Mouse (Mus musculus) spleen, postnatal 4 days (tissue): ENCODE results near the gene Capsl.

Experiments
- DNase-seq, 2 experiments: peaks; one replicate each; pipeline ENCODE4 v3.0.0; 2022; ENCODE audit warnings: low spot score in 2 of 2

The Capsl gene

DNA sequence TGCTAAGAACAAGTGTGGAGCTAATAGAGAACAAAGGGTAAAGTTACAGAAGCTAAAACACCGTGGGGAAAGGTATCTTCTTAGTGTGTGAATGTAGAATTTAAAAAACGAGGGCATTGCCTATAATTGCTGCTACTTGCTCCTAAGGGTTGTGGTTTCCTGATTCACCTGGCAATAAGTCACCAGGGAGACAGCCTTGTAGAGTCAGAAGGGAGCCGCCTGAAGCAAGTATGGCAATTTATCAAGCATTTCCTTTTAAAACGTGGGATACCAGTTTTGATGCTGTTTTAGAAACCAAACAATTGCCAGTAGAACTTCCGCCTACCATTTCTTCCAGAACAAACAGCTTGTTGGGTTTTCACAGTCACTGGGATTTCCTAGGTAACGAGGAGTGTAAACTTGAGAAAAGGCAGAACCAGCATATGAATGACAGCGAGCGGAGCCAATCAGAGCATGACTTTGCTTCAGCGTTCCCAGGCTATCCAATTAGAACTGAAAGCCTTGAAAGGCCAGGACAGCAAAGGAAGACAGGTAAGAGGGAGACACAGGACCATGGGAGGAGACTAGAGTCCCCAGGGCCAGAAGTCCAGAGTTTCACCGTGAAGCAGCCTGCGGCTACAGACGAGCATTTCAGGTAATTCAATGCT is at the start of gene Capsl:
Capsl (plus strand) TSS at position 495 of the 647 bp plus-strand sequence.
- no peak for DNase-seq

DNA sequence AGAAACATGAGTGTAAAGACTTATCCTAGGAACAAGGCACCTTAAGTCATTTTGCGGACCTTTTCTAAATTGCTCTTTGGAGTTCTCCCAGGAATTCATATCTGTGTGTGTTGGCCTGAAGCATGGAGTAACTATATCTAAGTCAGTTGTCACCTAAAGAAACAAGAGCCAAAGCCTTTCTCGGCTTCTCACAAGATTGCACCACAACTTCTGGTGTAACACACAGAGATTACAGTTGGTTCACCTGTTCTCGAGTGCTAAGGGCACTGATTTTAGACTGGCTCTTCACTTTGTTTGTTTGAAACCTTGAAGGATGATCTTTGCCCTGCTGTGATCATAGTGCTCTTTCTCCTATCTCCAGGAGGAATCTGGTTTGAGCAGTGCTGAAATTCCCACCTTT is 26.4 kb upstream of the Capsl start:
- no peak for DNase-seq

DNA sequence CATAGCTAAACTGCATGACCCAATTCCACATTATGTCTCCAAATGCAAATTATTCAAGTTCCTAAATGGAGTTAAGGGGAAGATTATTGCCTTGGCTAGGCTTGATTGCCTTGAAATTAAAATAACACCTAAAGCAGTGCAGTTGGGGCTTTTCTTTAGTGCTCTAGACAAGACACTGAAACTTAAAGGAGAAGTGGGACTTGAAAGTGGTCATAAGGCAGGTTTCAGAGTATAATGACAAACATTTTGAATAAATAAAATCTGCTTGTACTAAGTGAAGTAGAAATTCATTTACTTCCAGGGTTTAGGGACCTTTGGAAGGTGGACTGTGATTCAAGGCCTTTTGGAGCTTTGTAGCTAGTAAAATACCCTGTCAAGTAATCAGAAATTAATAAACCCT is 14.7 kb upstream of the Capsl start:
- DNase-seq, result no peak

DNA sequence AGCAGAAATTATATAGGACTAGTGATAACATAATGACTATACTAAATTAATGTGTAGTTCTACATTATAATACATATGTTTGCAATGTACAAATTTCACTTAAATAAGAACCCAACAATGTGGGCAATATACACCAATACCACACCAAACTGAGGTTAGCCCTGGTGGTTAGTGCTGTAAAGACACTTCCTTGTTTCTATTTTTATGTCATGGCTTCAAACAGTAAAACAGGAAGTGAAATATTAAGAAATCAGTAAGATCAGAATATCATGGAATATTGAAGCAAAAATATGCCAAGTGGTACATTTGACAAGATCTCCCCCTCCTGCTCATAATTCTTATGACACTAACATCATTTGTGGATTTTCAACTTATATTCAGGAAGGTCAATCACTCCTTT is 8.0 kb upstream of the Capsl start:
- DNase-seq, result no peak

DNA sequence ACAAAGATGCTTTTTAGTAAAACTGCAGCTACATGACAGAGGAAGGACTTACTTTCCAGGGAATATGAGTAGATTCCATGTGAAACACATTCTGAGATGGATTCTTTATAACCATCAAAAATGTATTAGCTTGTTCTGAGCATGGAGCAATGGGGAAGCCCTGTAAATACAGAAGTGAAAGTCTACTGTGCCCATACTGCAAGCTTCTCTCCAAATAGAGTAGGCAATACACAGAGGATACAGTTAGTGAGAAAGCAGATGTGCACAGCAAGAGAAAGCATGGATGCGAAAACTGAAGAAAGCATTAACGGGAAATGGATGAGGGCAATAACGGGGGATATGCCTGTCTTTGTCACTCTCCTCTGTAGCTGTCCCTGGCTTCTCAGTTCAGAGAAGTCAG is 6.0 kb upstream of the Capsl start:
- no peak for DNase-seq

DNA sequence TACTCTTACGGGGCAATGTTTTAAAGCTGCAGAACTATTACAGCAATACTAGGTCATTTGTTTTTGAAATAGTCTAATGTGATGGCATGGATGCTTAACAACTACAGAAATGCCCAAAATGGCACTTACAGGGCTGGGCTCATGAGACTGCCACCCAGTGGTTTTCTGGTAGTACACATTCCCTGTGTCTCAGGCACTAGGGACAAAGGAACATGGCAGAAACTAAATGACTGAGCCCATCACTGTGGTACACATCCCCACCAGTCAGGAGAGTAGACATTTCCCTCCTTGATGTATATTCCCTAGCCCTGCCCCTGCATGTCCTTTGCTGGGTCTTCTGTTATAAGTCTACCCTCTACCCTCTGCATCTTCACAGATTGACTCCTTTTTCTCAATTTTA is 16.2 kb downstream of the Capsl start:
- DNase-seq, result no peak

DNA sequence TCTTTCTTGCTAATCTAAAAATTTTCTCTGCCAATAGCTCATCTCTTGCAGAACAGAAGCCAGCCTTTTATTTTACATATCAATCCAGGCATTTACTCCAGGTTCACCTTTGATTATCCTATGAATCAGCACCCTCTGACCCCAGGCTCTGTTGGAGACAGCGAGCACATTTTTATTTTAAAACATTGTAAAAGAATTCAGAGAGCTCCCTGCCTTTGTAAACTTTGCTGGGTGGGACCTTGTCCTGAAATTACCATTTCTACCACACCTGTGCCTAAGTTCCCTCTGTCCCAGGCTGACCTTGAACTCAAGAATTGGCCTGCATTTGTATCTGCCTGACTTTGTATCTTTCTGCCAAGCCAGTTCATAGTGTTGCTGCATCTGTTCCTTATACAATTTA is 17.0 kb downstream of the Capsl start:
- no peak for DNase-seq

DNA sequence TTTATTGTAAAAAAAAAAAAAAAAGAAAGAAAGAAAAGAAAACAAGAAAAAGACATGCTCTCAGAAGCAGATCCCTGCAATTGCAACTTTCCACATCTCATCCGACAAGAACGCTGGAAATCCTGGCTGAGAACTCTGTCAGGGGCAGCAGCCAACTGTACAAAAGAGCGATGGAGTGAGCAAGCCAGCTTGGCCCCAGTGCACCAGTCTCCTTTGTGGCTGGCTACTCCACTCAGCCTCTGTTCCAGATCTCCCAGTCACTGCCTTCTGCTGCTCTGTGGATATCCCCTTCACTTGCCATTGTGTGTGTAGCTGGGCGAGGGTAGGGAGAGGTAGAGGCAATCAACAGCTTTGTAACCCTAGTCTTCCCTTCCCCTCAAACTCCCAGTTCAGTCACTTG is 18.4 kb downstream of the Capsl start:
- DNase-seq, result no peak

DNA sequence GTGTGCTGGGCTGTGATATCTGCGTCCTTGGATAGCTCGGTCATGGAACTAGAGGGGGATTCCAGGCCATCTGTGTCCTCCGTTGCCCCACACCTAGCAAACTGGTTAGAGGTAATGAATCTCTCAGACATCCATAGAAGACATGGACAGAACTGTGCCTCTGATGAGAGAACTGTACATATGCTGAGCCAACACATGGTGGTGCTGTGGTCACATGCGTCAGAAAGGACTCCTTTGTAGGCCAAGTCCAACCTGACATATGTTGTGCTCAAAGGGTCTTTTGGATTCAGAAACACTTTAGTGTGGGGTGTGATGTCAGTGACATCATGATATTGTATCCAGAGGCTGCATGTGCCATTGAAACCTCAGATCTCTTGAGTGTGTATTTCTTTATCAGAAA is 19.4 kb downstream of the Capsl start:
- peak in 1 of 2 experiments; percentile 29 for DNase-seq

DNA sequence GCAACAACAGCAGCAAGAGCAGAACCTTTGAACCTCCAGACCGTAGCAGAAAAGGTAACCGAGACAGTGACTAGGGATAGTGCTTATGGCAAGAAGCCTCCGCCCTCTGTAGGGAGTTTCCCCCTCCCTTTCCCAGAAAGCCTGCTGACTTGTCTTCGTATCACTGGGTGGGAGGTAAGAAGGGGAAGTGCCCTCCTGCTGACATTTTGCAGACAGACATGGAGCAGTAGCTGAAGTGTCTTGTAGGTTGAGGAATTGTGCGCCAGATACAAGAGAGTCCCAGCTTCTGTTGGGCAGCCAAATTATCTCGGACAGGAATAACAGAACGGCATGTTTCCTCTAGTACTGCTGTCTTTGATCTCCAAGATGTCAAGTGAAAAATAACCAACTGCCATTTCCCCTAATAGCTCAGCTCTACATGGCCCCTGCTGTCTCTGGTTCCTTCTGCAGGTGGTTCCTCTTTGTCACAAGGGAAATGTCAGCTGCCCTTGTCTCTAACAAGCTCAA is 27.7 kb downstream of the Capsl start:
- peak; percentile 23 to 64 for DNase-seq

DNA sequence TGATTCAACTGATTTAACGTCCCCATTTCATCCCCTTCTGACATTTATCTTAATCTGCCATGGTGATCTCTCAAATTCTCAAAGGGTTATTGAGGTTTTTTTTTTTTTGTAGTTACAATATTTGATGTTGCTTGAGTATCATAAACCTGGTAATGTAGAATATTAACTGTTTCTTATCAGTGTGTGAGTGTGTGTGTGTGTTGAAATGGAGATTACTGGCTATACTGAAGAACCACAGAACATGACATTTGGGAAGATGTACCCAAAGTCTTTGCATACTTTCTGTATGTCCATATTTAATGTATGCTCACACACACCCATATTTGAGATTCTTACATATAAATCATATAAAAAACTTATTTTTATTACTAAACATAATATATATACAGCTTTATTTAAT is 28.2 kb downstream of the Capsl start:
- no peak for DNase-seq

DNA sequence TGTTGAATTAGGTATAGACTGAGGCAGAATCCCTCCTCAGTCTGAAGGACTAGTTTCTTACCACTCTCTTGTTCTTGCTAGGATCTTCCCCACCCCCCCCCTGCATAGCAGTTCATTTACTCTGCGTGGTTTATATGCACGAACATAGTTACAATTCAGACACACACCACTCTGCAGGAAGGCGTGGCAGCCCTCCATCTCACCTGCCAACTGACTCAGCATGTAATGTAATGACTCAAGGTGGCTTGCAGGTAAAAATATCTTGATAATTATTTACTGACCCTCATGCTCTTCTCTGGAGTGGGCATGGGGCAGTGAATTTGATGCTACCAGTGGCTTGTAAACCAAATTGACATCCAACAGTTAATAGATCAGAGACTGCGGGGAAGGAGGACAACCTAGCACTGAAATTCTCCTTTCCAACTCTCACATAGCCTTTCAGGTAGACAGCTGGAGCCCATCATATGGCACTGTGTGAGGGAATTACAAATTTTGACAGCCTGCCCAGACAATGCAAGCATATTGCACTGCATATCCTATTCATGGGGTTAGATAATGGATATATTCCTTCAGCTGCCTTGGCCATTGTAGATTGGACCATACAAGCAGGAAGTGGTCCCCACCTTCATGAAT is 35.3 kb downstream of the Capsl start:
- DNase-seq, result no peak

DNA sequence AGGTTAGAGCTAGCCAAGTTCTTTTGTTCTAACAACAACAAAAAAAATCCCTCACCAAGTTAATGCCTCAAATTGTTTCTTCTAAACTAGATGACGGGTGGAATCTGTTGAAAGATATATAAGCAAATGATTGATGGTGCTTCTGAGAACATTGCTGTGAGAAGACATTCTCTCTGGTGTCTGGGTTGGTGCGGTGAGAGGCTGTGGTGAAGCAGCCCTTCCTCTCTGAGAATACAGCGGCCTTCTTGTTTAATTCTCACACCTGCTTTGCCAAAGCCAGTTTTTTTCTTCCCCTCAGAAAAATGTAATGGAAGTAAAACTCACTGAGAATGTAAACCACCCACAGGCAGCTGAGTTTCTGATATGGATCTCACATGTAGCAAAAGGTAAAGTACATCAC is 36.3 kb downstream of the Capsl start:
- no peak for DNase-seq

DNA sequence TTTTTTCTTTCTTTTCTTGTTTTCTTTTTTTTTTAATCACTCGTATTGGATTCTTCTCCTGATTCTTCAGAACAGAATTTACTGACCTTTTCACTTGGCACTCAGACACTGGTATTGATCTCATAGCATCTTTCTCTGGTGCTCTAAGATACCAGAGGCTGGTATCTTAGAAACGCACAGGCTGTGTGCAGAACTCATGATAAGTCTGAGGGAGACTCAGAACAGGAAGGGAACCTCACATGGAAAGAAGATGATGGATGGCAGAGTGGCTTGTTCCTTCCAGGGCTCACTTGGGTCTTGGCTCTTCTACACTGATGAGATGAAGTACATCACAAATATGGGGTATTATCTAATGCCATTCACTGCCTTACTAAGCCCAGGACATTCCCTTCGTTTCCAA is 36.8 kb downstream of the Capsl start:
- DNase-seq, result peak in 1 of 2 experiments; percentile 40

DNA sequence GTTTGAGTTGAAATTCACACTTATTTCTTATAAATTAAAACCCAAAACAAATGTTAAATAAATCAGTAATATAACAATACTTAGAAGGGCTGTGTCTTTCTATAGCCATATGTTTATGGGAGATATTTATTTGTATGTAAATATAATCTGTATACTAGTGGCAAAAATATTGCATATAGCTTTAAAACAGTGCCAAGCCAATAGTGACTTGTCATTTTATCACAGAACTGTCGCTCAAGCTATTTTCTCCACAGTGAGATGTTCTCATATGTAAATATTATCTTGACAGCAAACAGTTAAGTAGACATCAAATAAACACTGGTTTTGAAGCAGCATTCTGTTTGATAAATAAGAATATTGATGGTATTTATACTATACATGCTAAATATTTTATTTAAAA is 37.4 kb downstream of the Capsl start:
- DNase-seq, result no peak

DNA sequence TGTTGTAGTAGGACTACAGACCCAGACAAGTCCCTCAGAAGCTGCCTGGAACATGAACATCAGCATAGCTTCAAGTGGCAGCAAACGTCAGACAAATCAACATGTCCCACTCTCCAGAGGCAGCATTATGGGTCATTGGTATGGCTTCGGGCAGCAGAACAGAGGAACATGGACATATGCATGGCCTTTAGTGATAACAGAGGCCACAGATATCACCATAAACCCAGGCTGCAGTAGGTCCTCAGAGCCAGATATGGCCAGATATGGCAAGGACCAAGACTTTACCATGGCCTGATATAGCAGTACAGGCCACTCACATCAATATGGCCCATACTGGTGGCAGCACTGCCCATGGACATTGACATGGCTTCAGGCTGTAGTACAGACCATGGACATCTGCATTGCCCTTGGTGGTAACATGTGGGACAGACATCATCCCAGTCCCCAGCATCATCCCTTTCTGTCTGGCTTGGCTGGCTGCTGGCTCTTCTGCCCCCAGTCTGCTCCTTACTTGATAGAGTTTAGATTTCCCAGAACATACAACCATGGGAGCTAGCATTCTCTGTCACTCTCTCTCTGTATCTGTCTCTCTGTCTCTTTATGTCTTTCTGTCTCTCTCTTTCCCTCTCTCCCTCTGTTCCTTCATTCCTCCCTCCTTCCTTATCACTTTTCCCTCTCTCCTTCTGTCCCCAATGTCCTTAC is 53.7 kb downstream of the Capsl start:
- DNase-seq, result no peak

DNA sequence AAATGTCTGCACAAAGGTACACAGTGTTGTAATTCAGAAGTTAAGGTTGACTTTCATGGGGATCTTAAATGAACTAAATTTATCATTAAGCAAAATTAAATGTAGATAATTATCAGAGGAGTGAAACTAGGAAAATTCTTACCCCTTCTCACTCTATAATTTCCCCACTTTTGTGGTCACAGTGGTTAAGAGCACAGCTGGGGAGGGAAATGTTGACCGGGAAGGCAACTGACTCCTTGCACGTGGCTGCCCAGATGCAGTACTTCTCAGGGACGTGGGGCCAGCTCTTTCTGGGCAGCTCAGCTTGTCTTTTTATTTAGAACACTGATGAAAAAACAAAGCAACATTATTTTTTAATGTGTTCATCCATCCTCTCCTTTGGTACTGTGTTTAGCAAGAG is 56.2 kb downstream of the Capsl start:
- DNase-seq, result no peak
